Mouse (Mus musculus): ENCODE data around the gene Rgs3.

GRCm38 (mm10) chr4:62744534-62744956 is 184.9 kb downstream of the Rgs3 start:
- TF ChIP-seq CTCF (conservative IDR thresholded peaks at IDR 0.05; ENCODE audit: insufficient read depth, insufficient read length, low read depth, low read length) (no peak), POLR2A (IDR thresholded peaks at IDR 0.05; ENCODE audit: low read depth, low read length) (no peak)

Measured in kidney, adult 2 months (tissue).